Mouse (Mus musculus): Measurements from ENCODE around the gene Prkar2a. TPM values are rescaled to one million over a fixed set of nuclear protein-coding genes. Genes with fewer than 3 reads are reported as not detected.

The Prkar2a gene
- polyA plus RNA-seq, 1 experiment from 2014 or later, result 32.9 TPM

DNA sequence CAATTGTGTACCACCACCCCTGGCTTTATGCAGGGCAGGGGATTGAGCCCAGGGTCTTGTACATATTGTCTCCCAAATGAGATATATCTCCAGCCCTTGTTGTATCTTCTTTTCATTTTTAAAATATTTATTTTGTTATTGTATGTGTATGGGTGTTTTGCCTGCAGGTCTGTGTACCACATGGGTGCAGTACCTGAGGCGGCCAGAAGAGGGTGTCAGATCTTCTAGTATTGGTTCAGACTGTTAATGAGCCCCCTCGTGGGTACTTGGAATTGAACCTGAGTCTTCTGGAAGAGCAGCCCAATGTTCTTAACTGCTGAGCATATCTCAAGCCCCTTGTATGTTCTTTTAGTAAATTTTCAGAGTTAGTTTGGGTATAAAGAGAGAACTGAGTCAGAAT lies 16.0 kb upstream of the Prkar2a start:
- H3K4me1 ChIP-seq, result no peaks in the 10 kb centered on the region
- no peaks in the 10 kb centered on the region for H3K9me3 ChIP-seq
- H3K9ac ChIP-seq, result no peak overlapping the region
- no peak for ATAC-seq (ENCODE audit: insufficient read depth, low FRiP score, low read depth)
- no peak overlapping the region for H3K4me3 ChIP-seq (replicated peaks)
- no peaks in the 10 kb centered on the region for H3K36me3 ChIP-seq
- H3K4me2 ChIP-seq, result no peak overlapping the region
- no peak overlapping the region for H3K27ac ChIP-seq
- 48% methylated on average over 2 of the region's 2 CpGs for WGBS
- no peaks in the 10 kb centered on the region for H3K27me3 ChIP-seq (replicated peaks)

- H3K27me3 ChIP-seq (replicated peaks), result no peaks in the 10 kb centered on the region
- H3K36me3 ChIP-seq, result 0 out of 2 replicates have a peak, but pooled peaks cover 2% of the 10 kb centered on the region
- no peak overlapping the region for H3K27ac ChIP-seq
- H3K4me3 ChIP-seq (replicated peaks), result no peak overlapping the region
- WGBS, result 91% methylated on average over 15 of the region's 15 CpGs
- H3K4me2 ChIP-seq, result no peak overlapping the region
- H3K4me1 ChIP-seq, result no peaks in the 10 kb centered on the region
- H3K9ac ChIP-seq, result no peak overlapping the region
- no peak for ATAC-seq (ENCODE audit: insufficient read depth, low FRiP score, low read depth)
- no peaks in the 10 kb centered on the region for H3K9me3 ChIP-seq
Observed at GRCm38 (mm10) chr9:108680026-108680425, 9.1 kb upstream of the Prkar2a start.

GRCm38 (mm10) chr9:108686475-108686887 lies 2.6 kb upstream of the Prkar2a start:
- no peak overlapping the region for H3K4me3 ChIP-seq (replicated peaks)
- H3K9me3 ChIP-seq, result no peaks in the 10 kb centered on the region
- ATAC-seq (ENCODE audit: insufficient read depth, low FRiP score, low read depth), result no peak
- 51% methylated on average over 4 of the region's 4 CpGs for WGBS
- no peak overlapping the region for H3K9ac ChIP-seq
- H3K4me1 ChIP-seq, result no peaks in the 10 kb centered on the region; the same call in 1 of the 2 replicates
- no peak overlapping the region for H3K27ac ChIP-seq
- no peak overlapping the region for H3K4me2 ChIP-seq
- H3K27me3 ChIP-seq (replicated peaks), result no peaks in the 10 kb centered on the region
- no peaks in the 10 kb centered on the region for H3K36me3 ChIP-seq

- no peak overlapping the region for H3K9ac ChIP-seq
- H3K4me2 ChIP-seq, result no peak overlapping the region
- no peaks in the 10 kb centered on the region; the same call in 1 of the 2 replicates for H3K4me1 ChIP-seq
- no peaks in the 10 kb centered on the region for H3K9me3 ChIP-seq
- ATAC-seq (ENCODE audit: insufficient read depth, low FRiP score, low read depth), result no peak
- no peaks in the 10 kb centered on the region for H3K36me3 ChIP-seq
- H3K27me3 ChIP-seq (replicated peaks), result no peaks in the 10 kb centered on the region
- no peak overlapping the region for H3K27ac ChIP-seq
- 75% methylated on average over 6 of the region's 6 CpGs for WGBS
- H3K4me3 ChIP-seq (replicated peaks), result no peak overlapping the region
Observed at GRCm38 (mm10) chr9:108687181-108687580, 1.9 kb upstream of the Prkar2a start.

- WGBS, result 79% methylated on average over 2 of the region's 2 CpGs
Observed at GRCm38 (mm10) chr9:108687686-108688085, 1.4 kb upstream of the Prkar2a start.

GRCm38 (mm10) chr9:108688451-108688850 lies 663 bp upstream of the Prkar2a start:
- Histone ChIP-seq H3K9me3 (no peaks in the 10 kb centered on the region), H3K27ac (no peak overlapping the region), H3K4me2 (no peak overlapping the region), H3K4me3 (replicated peaks) (no peak overlapping the region), H3K4me1 (peaks cover 5% of the 10 kb centered on the region; the same call in 1 of the 2 replicates), H3K27me3 (replicated peaks) (no peaks in the 10 kb centered on the region), H3K36me3 (no peaks in the 10 kb centered on the region), H3K9ac (no peak overlapping the region)
- 79% methylated on average over 9 of the region's 9 CpGs for WGBS
- ATAC-seq (ENCODE audit: insufficient read depth, low FRiP score, low read depth), result no peak

More at GRCm38 (mm10) chr9:108687686-108688085, 1.4 kb upstream of the Prkar2a start:
- no peaks in the 10 kb centered on the region for H3K9me3 ChIP-seq
- no peaks in the 10 kb centered on the region; the same call in 1 of the 2 replicates for H3K4me1 ChIP-seq
- H3K9ac ChIP-seq, result no peak overlapping the region
- no peaks in the 10 kb centered on the region for H3K27me3 ChIP-seq (replicated peaks)
- no peak for ATAC-seq (ENCODE audit: insufficient read depth, low FRiP score, low read depth)
- no peak overlapping the region for H3K4me3 ChIP-seq (replicated peaks)
- H3K27ac ChIP-seq, result no peak overlapping the region
- H3K36me3 ChIP-seq, result no peaks in the 10 kb centered on the region
- no peak overlapping the region for H3K4me2 ChIP-seq

GRCm38 (mm10) chr9:108689993-108690392 lies 879 bp downstream of the Prkar2a start:
- Histone ChIP-seq H3K9me3 (no peaks in the 10 kb centered on the region), H3K27me3 (replicated peaks) (no peaks in the 10 kb centered on the region), H3K36me3 (no peaks in the 10 kb centered on the region), H3K4me1 (peaks cover 11% of the 10 kb centered on the region), H3K4me3 (replicated peaks) (no peak overlapping the region), H3K9ac (no peak overlapping the region), H3K4me2 (no peak overlapping the region), H3K27ac (no peak overlapping the region)
- ATAC-seq (ENCODE audit: insufficient read depth, low FRiP score, low read depth), result no peak
- WGBS, result 74% methylated on average over 1 of the region's 1 CpGs

- H3K27ac ChIP-seq, result no peak overlapping the region
- no peak for ATAC-seq (ENCODE audit: insufficient read depth, low FRiP score, low read depth)
- peaks cover 11% of the 10 kb centered on the region for H3K4me1 ChIP-seq
- H3K9ac ChIP-seq, result no peak overlapping the region
- no peak overlapping the region for H3K4me2 ChIP-seq
- WGBS, result 84% methylated on average over 6 of the region's 6 CpGs
- H3K36me3 ChIP-seq, result no peaks in the 10 kb centered on the region
- no peaks in the 10 kb centered on the region for H3K9me3 ChIP-seq
- H3K4me3 ChIP-seq (replicated peaks), result no peak overlapping the region
- no peaks in the 10 kb centered on the region for H3K27me3 ChIP-seq (replicated peaks)
Observed at GRCm38 (mm10) chr9:108690914-108691313, 1.8 kb downstream of the Prkar2a start.

- H3K27me3 ChIP-seq (replicated peaks), result no peaks in the 10 kb centered on the region
- H3K36me3 ChIP-seq, result no peaks in the 10 kb centered on the region
- peak overlapping the region; percentile 92 for H3K4me2 ChIP-seq
- H3K9ac ChIP-seq, result peak overlapping the region; percentile 17; the same call in 1 of the 2 replicates
- WGBS, result 64% methylated on average over 8 of the region's 8 CpGs
- peaks cover 11% of the 10 kb centered on the region for H3K4me1 ChIP-seq
- no peak for ATAC-seq (ENCODE audit: insufficient read depth, low FRiP score, low read depth)
- H3K4me3 ChIP-seq (replicated peaks), result peak overlapping the region; percentile 69
- H3K9me3 ChIP-seq, result no peaks in the 10 kb centered on the region
- peak overlapping the region; percentile 63 for H3K27ac ChIP-seq
Observed at GRCm38 (mm10) chr9:108691371-108691770, 2.3 kb downstream of the Prkar2a start.

GRCm38 (mm10) chr9:108691846-108692225 lies 2.7 kb downstream of the Prkar2a start:
- H3K4me2 ChIP-seq, result peak overlapping the region; percentile 92
- peaks cover 11% of the 10 kb centered on the region for H3K4me1 ChIP-seq
- ATAC-seq (ENCODE audit: insufficient read depth, low FRiP score, low read depth), result peak; percentile 91
- H3K4me3 ChIP-seq (replicated peaks), result peak overlapping the region; percentile 69
- H3K27ac ChIP-seq, result peak overlapping the region; percentile 63
- under 1% methylated on average over 42 of the region's 42 CpGs for WGBS
- no peaks in the 10 kb centered on the region for H3K9me3 ChIP-seq
- H3K9ac ChIP-seq, result peak overlapping the region; percentile 62
- H3K27me3 ChIP-seq (replicated peaks), result no peaks in the 10 kb centered on the region
- no peaks in the 10 kb centered on the region for H3K36me3 ChIP-seq

GRCm38 (mm10) chr9:108692226-108693041 lies 3.3 kb downstream of the Prkar2a start:
- Histone ChIP-seq H3K27ac (peak overlapping the region; percentile 63), H3K4me1 (peaks cover 11% of the 10 kb centered on the region), H3K36me3 (no peaks in the 10 kb centered on the region), H3K4me3 (replicated peaks) (peak overlapping the region; percentile 69), H3K9ac (peak overlapping the region; percentile 62), H3K9me3 (no peaks in the 10 kb centered on the region), H3K4me2 (peak overlapping the region; percentile 92), H3K27me3 (replicated peaks) (no peaks in the 10 kb centered on the region)
- under 1% methylated on average over 87 of the region's 92 CpGs for WGBS
- peak; percentile 54 for ATAC-seq (ENCODE audit: insufficient read depth, low FRiP score, low read depth)

DNA sequence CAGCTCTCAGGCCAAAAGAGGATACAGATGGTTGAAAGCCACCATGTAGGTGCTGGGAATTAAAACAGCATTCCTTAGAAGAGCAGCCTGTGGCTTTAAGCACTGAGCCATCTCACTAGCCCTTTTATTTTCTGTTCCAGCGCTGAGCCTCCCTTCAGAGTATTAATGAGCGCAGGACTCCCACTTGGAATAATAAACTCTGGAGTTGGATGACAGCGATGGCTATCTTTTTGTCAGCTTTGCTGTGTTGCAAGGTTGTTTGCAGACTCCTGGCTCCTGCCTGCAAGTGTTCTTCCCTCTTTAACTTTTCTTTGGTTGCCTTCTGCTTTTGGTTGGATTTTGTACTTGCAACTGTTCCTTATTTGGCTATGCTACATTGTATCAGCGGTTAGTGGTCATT lies 4.8 kb downstream of the Prkar2a start:
- WGBS, result 75% methylated on average over 4 of the region's 4 CpGs
- Histone ChIP-seq H3K27ac (no peak overlapping the region), H3K4me2 (peak overlapping the region; percentile 92), H3K9me3 (no peaks in the 10 kb centered on the region), H3K9ac (no peak overlapping the region), H3K4me3 (replicated peaks) (0 out of 2 replicates have a peak overlapping the region, but pooled peaks have one; percentile 1), H3K4me1 (peaks cover 11% of the 10 kb centered on the region), H3K36me3 (no peaks in the 10 kb centered on the region), H3K27me3 (replicated peaks) (no peaks in the 10 kb centered on the region)
- no peak for ATAC-seq (ENCODE audit: insufficient read depth, low FRiP score, low read depth)

All from stomach, embryonic 15.5 days (tissue).